Mouse (Mus musculus) CH12.LX (cell line): ENCODE measurements around the gene Drc7.

Source experiments
- BHLHE40 ChIP-seq: IDR thresholded peaks from 2 replicates; pipeline ENCODE4 v1.6.1; 2011; ENCODE audit warnings: mild to moderate bottlenecking, low read depth, low read length, improper control_type of control experiment
- CTCF ChIP-seq, 2 experiments: IDR thresholded peaks in 1 of 2; conservative IDR thresholded peaks in 1 of 2; 2 replicates each; pipeline ENCODE4 v1.5.1; 2011 to 2012; ENCODE audit warnings: low read depth in 2 of 2, low read length in 2 of 2, improper control_type of control experiment in 1 of 2, inconsistent platforms in 1 of 2, mild to moderate bottlenecking in 1 of 2, moderate library complexity in 1 of 2
- EP300 ChIP-seq: IDR thresholded peaks from 2 replicates; pipeline ENCODE4 v1.6.1; 2011; ENCODE audit warnings: low read length, improper control_type of control experiment
- HCFC1 ChIP-seq: IDR thresholded peaks from 2 replicates; pipeline ENCODE4 v1.6.1; 2012; ENCODE audit warnings: low read depth, mild to moderate bottlenecking, inconsistent platforms, low read length, improper control_type of control experiment
- MAFK ChIP-seq: IDR thresholded peaks from 2 replicates; pipeline ENCODE4 v1.6.1; 2011; ENCODE audit warnings: low read length, improper control_type of control experiment; ENCODE audit not compliant: insufficient replicate concordance
- MAZ ChIP-seq: IDR thresholded peaks from 2 replicates; pipeline ENCODE4 v1.6.1; 2012; ENCODE audit warnings: low read depth, mild to moderate bottlenecking, inconsistent platforms, low read length, improper control_type of control experiment, moderate library complexity
- POLR2A ChIP-seq: IDR thresholded peaks from 2 replicates; pipeline ENCODE4 v1.6.1; 2011; ENCODE audit warnings: low read depth, mild to moderate bottlenecking, improper control_type of control experiment, low read length
- SIN3A ChIP-seq: IDR thresholded peaks from 2 replicates; pipeline ENCODE4 v1.6.1; 2012; ENCODE audit warnings: low read length, improper control_type of control experiment, inconsistent platforms
- ZNF384 ChIP-seq: IDR thresholded peaks from 2 replicates; pipeline ENCODE4 v1.6.1; 2012; ENCODE audit warnings: low read depth, low read length, improper control_type of control experiment, inconsistent platforms

DNA sequence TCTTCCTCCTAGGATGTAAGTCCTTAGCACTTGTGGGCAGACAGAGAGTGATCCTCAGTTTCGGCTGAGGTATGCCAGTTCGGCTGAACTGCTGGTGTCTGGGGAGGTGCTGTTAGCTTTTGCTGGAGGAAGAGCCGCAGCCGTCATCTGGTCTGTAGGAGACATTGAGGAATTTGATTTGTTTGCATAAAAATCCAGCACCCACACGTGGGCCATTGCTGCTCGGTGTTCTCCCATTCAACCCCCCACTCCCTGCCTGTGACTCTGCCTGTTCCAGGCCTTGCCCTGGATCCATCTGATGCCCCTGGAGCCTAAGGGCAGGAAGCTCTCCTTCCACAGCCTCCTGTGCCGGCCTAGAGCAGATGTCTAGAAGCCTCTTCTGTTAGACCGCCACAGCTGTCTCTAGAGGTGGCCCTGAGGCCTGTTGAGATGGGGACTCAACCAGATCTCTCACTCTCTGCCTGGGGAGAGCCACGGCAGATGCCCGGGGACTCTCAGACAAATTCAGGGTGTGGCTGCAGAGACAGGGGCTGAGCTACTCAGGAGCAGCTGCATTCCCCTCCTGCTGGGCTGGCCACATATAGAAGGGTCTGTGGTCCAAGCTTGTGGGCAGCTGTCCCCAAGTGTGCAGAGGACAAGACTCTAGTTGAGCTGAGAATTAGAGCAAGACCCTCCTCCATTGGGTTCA, 30.0 kb downstream of the Drc7 start:
- no peak for TF ChIP-seq ZNF384
- TF ChIP-seq MAFK = no peak
- TF ChIP-seq EP300 = no peak
- TF ChIP-seq CTCF (conservative IDR thresholded peaks at IDR 0.05 in 1 of 2, IDR thresholded peaks at IDR 0.05 in 1 of 2; ENCODE audit: low read depth in 2 of 2, low read length in 2 of 2) = no peak
- TF ChIP-seq BHLHE40 = no peak
- no peak for TF ChIP-seq POLR2A
- no peak for TF ChIP-seq SIN3A
- no peak for TF ChIP-seq HCFC1
- no peak for TF ChIP-seq MAZ
